Mouse (Mus musculus) left cerebral cortex, adult 11 months (tissue): ENCODE results near the gene Gm8298.
"Not testable (repeated sequence)": the region's sequence is repeated elsewhere in the genome, so short reads cannot be mapped to it uniquely, and the experiment has no call there.

Experiments used
- DNase-seq: peaks from one replicate; pipeline ENCODE4 v3.0.0; 2022; ENCODE audit warnings: low spot score

Gene Gm8298

DNA sequence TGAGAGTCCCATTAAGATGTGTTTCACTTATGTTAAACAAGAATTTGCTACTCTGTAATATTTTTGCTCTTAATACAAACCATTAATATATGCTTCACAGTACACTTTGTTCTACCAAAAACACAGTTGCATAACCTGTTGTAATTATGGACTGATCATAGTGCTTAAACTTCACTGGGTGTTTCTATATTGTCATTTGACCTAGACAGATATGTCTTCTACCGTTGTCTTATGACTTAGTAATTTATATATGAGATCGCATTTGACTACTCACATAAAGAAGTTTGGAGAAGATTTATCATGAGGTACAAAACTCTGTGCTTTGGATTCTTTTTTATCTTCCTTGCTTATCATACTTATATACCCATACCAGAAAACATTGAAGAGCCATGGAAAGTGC, at the start of gene Gm8298:
Gene Gm8298 (plus strand): TSS at position 301 of the 400 bp plus-strand sequence.
- DNase-seq = no peak

DNA sequence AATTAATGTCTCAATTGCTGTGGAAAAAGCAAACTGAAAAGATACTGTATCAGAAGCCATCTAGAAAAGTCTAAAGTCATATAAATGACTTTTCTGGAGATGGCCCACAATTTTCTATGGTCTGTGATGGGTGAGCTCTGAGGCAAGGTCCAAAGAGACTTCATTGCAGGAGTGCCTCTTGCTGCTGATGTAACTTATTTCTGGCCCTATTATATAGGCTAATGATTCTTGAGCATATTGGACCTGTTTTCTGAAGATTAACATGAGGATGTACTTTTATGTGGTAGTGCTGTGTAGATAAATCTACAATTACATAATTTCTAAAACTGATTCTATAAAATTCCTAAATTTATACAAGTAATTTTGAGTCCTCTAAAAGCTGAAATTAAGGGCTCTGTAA, 47.7 kb upstream of the Gm8298 start:
- no peak for DNase-seq

DNA sequence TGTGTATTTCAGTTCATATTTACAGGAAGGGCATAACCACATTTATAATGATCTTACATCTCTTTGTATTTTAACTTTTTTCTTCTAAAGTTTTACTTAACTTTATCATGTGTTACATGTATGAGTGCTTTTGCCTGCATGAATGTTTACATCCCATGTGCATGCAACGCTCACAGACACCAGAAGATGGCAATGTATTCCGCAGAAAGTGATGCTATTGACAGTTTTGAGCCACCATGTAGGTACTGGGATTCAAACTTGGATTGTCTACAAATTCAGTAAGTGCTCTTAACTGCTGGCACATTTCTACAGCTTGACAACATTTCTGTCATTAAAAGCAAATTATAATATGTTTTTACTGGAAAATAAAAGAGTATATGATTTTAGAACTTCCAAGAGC, 9.9 kb downstream of the Gm8298 start:
- DNase-seq = no peak

DNA sequence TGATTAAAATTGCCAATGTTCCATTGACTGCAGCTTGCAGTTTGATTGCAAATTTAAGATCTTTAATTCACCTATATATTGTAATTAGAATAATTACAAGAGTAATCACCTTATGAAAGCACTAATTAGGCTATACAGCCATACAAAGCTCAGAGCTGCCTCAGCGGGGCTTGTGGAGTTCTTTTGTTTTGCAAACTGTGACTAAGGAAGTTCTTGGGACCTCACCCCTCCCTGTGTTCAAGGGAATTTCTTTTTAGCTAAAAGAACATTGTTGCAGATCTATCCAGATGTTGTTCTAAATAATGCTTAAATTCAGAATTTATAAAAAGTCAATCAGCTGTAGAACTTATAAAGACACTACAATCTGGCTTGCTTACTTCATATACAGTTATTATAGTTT, 16.8 kb downstream of the Gm8298 start:
- not testable (repeated sequence) for DNase-seq

DNA sequence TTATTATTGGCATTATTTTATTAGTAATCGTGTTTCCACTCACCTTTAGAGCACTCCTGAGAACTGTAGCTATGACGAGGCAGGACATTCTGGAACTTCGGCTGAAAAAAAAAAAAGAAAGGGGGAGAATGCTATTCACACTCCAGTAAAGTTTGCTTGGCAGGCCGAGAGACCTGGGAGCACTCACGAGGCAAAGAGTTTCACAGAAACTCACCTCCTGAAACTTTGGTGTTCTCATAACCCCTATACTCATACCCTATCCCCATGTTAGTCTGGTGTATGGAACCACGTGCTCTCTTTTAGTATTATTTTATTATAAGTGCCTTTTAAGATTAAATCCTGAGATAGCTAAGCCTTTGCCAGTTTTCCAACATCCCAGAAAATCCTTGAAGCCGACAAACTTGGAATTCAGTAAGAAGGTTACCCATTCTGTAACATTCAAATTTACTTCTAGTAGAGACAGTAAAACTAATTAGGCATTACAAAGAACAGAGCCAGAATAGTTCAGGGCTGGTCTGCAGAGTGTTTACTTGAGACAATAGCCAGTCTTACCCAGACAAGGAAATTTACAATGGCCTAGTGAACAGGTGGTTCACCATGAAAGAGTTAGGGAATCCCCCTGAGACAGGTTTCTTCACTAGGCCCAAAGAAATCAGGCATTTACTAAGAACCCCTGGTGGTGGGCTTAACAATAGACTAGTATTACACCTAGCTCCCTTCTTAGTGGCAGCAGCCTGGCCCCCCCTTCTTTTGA, 19.1 kb downstream of the Gm8298 start:
- not testable (repeated sequence) for DNase-seq

DNA sequence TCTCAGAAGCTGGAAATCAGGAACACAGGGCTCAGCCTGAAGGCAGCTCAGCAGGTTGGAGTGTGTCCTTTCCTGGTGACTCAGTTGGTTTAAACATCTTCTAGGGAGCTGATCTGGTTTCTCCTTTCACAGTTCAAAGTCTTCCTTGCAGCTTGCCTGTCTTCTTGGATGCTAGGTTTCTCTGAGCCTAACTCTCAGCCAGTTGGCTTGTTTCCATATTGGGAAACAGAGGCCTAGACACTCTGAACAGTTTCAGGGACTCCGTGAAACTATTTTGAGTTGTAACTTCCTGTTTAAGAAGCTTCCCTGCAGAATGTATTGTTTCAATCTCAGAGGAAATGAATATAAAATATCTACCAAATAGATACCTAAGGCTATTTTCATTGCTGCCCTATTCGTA, 32.4 kb downstream of the Gm8298 start:
- no peak for DNase-seq

DNA sequence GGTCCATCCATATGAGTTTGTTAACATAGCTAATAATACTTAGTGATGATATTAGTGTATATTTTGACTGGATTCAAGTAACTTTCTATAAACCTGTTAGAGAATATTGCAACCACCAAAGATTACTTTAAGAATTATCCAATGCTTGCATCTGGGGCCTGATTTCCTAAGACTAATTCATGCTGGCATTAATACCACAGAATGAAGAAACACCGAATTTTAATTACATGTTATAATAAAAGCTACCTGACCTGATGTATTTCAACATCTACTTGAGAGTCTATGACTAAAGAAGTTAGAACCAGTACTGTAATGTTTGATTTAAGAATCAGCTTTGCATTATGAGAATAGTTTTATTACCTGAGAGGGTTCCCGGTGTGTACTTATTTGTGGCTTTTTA, 64.1 kb downstream of the Gm8298 start, which contains the start of gene C130079G13Rik:
Gene C130079G13Rik (plus strand): TSS at position 301 of the 400 bp plus-strand sequence.
- no peak for DNase-seq
